Mouse (Mus musculus): ENCODE results near the gene Aip. TPM values are rescaled to one million over a fixed set of nuclear protein-coding genes. Genes with fewer than 3 reads are reported as not detected.

Aip gene
- polyA plus RNA-seq, 1 experiment from 2014 or later = 68.3 TPM

DNA sequence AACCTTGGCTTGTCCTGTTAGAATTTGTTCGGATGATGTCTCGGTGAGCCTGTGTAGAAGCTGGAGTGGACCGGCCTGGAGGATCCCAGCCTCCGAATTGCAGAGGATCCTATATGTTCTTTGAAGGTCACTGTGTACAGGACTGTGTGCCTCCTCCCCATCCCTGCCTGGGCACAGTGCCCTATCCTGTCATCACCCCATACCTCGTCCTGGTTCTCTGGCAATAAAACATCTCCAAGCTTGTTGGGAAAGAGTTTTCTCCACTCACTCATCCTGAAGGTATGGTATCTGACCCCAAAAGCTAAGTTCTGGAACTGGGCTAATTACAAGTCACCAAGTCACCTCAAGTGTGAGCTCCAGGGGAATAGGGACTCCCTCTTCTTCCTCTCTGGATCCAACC, 38.6 kb downstream of the Aip start:
- H3K4me3 ChIP-seq (ENCODE audit: low read depth, low read length) = no peak overlapping the region
- 90% methylated on average over 5 of the region's 5 CpGs for WGBS
- no peaks in the 10 kb centered on the region for H3K36me3 ChIP-seq (replicated peaks; ENCODE audit: control insufficient read depth, insufficient read depth, low read depth, low read length)
- DNase-seq (ENCODE audit: low spot score) (no peak), ATAC-seq (replicated peaks; ENCODE audit: insufficient number of reproducible peaks, low FRiP score, low TSS enrichment, low read depth) (no peak)
- no peak overlapping the region for H3K4me2 ChIP-seq (ENCODE audit: low read depth, low read length)
- H3K27me3 ChIP-seq (ENCODE audit: control insufficient read depth, insufficient read depth, low read length) = no peaks in the 10 kb centered on the region
- H3K27ac ChIP-seq (replicated peaks; ENCODE audit: low read depth, low read length) = no peak overlapping the region
- no peaks in the 10 kb centered on the region for H3K9me3 ChIP-seq (replicated peaks; ENCODE audit: control insufficient read depth, low read length)
- H3K4me1 ChIP-seq (ENCODE audit: control insufficient read depth, insufficient read depth, low read length) = no peaks in the 10 kb centered on the region
- no peak overlapping the region for H3K9ac ChIP-seq (replicated peaks; ENCODE audit: low read length)

DNA sequence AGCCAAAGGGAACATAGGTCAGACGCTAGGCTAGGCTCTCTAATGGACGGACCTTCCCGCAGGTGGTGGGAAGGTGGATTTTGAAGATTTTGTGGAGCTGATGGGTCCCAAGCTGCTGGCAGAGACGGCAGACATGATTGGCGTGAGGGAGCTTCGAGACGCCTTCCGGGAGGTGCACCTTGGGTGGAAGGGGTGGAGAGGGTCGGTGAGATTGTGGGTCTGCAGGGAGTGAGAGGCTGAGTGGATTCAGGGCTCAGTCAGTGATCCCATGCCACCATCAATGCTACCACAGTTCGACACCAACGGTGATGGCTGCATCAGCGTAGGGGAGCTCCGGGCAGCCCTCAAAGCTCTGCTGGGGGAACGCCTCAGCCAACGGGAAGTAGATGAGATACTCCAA, 39.5 kb downstream of the Aip start:
- no peak overlapping the region for H3K9ac ChIP-seq (replicated peaks; ENCODE audit: low read length)
- ATAC-seq (replicated peaks; ENCODE audit: insufficient number of reproducible peaks, low FRiP score, low TSS enrichment, low read depth) (no peak), DNase-seq (ENCODE audit: low spot score) (no peak)
- no peak overlapping the region for H3K4me3 ChIP-seq (ENCODE audit: low read depth, low read length)
- no peak overlapping the region for H3K27ac ChIP-seq (replicated peaks; ENCODE audit: low read depth, low read length)
- H3K27me3 ChIP-seq (ENCODE audit: control insufficient read depth, insufficient read depth, low read length) = no peaks in the 10 kb centered on the region
- no peaks in the 10 kb centered on the region for H3K36me3 ChIP-seq (replicated peaks; ENCODE audit: control insufficient read depth, insufficient read depth, low read depth, low read length)
- H3K4me2 ChIP-seq (ENCODE audit: low read depth, low read length) = no peak overlapping the region
- 94% methylated on average over 15 of the region's 15 CpGs for WGBS
- H3K9me3 ChIP-seq (replicated peaks; ENCODE audit: control insufficient read depth, low read length) = no peaks in the 10 kb centered on the region
- no peaks in the 10 kb centered on the region for H3K4me1 ChIP-seq (ENCODE audit: control insufficient read depth, insufficient read depth, low read length)

DNA sequence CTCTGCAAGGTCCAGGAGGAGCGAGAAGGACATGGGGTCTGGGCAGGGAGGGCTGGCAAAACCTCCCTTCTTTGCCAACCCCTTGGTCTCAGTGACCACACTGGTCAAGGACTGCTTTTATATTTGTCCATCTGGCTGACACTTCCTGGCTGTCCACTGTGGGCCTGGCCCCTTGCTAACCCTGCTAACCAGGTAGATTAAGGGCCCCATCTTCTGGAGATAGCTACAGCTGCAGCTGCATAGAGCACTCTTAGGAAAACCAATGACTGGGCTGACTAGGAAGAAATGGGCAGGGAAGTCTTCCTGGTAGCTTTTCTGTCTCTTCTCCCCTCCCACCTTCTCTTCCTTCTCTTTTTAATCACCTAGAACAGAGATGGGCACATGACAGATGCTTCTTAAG, 40.7 kb downstream of the Aip start:
- H3K4me3 ChIP-seq (ENCODE audit: low read depth, low read length) = no peak overlapping the region
- ATAC-seq (replicated peaks; ENCODE audit: insufficient number of reproducible peaks, low FRiP score, low TSS enrichment, low read depth) (no peak), DNase-seq (ENCODE audit: low spot score) (no peak)
- no peaks in the 10 kb centered on the region for H3K27me3 ChIP-seq (ENCODE audit: control insufficient read depth, insufficient read depth, low read length)
- H3K36me3 ChIP-seq (replicated peaks; ENCODE audit: control insufficient read depth, insufficient read depth, low read depth, low read length) = no peaks in the 10 kb centered on the region
- H3K4me1 ChIP-seq (ENCODE audit: control insufficient read depth, insufficient read depth, low read length) = no peaks in the 10 kb centered on the region
- H3K27ac ChIP-seq (replicated peaks; ENCODE audit: low read depth, low read length) = no peak overlapping the region
- no peak overlapping the region for H3K4me2 ChIP-seq (ENCODE audit: low read depth, low read length)
- no peaks in the 10 kb centered on the region for H3K9me3 ChIP-seq (replicated peaks; ENCODE audit: control insufficient read depth, low read length)
- H3K9ac ChIP-seq (replicated peaks; ENCODE audit: low read length) = no peak overlapping the region
- WGBS = 81% methylated on average over 1 of the region's 1 CpGs

DNA sequence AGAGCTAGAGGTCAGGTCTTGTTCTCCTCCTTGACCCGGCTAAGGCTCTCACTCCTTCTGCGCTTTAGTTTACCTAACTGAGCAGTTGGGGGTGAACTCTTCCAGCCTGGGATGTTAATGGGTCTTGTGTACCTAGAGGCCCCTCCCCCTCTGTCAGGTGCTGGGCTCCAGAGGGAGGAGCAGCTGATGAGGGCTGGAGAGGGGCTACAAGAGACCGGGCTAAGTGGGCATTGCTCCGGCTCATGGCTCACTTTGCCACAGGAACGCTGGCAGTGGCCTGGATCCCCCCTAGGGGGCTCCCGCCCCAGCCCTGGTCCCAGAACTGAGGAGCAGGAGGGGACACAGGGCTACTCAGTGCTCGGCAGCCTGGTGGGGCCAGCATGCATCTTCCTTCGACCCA, 41.8 kb downstream of the Aip start:
- DNase-seq (ENCODE audit: low spot score) = no peak
- H3K9ac ChIP-seq (replicated peaks; ENCODE audit: low read length) = no peak overlapping the region
- H3K9me3 ChIP-seq (replicated peaks; ENCODE audit: control insufficient read depth, low read length) = no peaks in the 10 kb centered on the region
- H3K27ac ChIP-seq (replicated peaks; ENCODE audit: low read depth, low read length) = no peak overlapping the region
- ATAC-seq (replicated peaks; ENCODE audit: insufficient number of reproducible peaks, low FRiP score, low TSS enrichment, low read depth) = no peak
- H3K4me1 ChIP-seq (ENCODE audit: control insufficient read depth, insufficient read depth, low read length) = no peaks in the 10 kb centered on the region
- no peak overlapping the region for H3K4me2 ChIP-seq (ENCODE audit: low read depth, low read length)
- H3K4me3 ChIP-seq (ENCODE audit: low read depth, low read length) = no peak overlapping the region
- H3K27me3 ChIP-seq (ENCODE audit: control insufficient read depth, insufficient read depth, low read length) = no peaks in the 10 kb centered on the region
- no peaks in the 10 kb centered on the region for H3K36me3 ChIP-seq (replicated peaks; ENCODE audit: control insufficient read depth, insufficient read depth, low read depth, low read length)
- 28% methylated on average over 8 of the region's 8 CpGs for WGBS

DNA sequence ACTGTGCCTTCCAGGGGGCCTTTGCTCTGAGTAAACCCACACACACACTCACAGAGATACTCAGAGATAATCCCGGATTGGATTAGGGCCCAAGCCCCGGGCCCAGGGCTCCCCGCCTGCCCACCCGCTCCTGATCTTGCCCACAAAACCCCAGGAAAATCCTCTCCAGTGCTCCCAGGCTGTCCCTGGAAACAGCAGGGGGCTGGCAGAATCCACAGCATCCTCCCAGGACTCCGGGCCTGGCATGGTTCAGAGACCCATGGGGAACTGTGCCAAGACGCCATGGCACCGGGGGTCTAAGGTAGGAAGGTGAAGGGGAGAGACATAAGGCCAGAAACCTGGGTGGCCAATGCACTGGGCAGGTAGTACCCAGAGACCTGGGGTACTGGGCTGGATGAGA, 42.3 kb downstream of the Aip start:
- Histone ChIP-seq H3K9ac (replicated peaks; ENCODE audit: low read length) (no peak overlapping the region), H3K27me3 (ENCODE audit: control insufficient read depth, insufficient read depth, low read length) (no peaks in the 10 kb centered on the region), H3K27ac (replicated peaks; ENCODE audit: low read depth, low read length) (no peak overlapping the region), H3K4me1 (ENCODE audit: control insufficient read depth, insufficient read depth, low read length) (no peaks in the 10 kb centered on the region), H3K4me3 (ENCODE audit: low read depth, low read length) (no peak overlapping the region), H3K36me3 (replicated peaks; ENCODE audit: control insufficient read depth, insufficient read depth, low read depth, low read length) (no peaks in the 10 kb centered on the region), H3K9me3 (replicated peaks; ENCODE audit: control insufficient read depth, low read length) (no peaks in the 10 kb centered on the region), H3K4me2 (ENCODE audit: low read depth, low read length) (no peak overlapping the region)
- DNase-seq (ENCODE audit: low spot score) (no peak), ATAC-seq (replicated peaks; ENCODE audit: insufficient number of reproducible peaks, low FRiP score, low TSS enrichment, low read depth) (no peak)
- 76% methylated on average over 7 of the region's 7 CpGs for WGBS

DNA sequence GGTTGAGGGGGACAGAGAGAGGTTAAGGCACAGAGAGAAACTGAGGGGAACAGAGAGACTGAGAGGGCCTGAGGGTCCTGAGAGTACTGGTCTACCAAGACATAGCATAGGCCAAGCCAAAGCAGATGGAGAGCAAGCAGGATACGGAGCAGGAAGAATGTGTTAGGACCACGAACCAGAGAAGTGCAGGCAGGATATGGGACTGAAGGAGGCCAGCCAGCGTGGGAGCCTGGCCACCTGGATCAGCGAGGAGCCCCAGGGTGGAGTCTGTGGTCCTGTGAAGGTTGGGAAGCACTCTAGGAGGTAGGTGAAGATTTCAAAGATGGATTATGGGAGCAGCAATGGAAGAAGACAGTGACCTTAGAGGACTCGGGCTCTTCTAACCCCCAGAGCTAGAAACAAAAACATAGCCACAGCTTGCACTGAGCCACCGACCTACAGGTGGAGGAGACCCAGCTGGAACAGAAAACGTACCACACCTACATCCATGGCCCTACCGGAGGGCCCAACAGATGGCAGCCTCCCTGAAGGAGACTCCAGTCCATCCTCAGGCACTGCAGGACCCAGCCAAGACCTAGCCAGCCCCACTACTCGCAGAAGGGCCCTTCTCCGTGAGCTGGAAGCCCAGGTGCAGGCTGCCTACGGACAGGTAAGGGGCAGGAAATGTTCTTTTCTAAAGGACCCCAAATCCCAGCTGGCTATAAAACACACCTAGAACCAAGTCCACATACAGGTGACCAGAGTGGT, 43.3 kb downstream of the Aip start:
- Histone ChIP-seq H3K9me3 (replicated peaks; ENCODE audit: control insufficient read depth, low read length) (no peaks in the 10 kb centered on the region), H3K9ac (replicated peaks; ENCODE audit: low read length) (no peak overlapping the region), H3K36me3 (replicated peaks; ENCODE audit: control insufficient read depth, insufficient read depth, low read depth, low read length) (no peaks in the 10 kb centered on the region), H3K27ac (replicated peaks; ENCODE audit: low read depth, low read length) (no peak overlapping the region), H3K4me1 (ENCODE audit: control insufficient read depth, insufficient read depth, low read length) (no peaks in the 10 kb centered on the region), H3K4me3 (ENCODE audit: low read depth, low read length) (no peak overlapping the region), H3K27me3 (ENCODE audit: control insufficient read depth, insufficient read depth, low read length) (no peaks in the 10 kb centered on the region), H3K4me2 (ENCODE audit: low read depth, low read length) (no peak overlapping the region)
- ATAC-seq (replicated peaks; ENCODE audit: insufficient number of reproducible peaks, low FRiP score, low TSS enrichment, low read depth) (no peak), DNase-seq (ENCODE audit: low spot score) (no peak)
- 82% methylated on average over 11 of the region's 11 CpGs for WGBS

DNA sequence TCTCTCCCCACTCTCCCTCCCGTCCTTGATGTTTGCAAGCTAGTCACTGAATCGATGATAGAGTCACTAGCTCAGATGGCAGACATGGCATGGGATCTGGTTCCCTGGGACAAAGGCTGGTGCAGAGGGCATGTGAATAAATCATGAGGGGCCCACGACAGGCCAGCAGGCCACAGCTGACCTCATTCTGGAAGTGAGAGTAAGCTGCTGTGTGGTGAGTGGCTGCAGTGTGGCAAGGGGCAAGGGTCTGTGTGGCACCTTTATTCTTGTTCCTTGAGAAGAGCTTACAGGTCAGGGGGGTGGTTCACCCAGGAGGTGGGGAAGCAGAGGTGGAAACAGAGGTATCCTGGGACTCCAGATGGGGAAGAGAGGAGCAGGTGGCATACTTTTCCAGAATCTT, 44.3 kb downstream of the Aip start, which contains the start of gene Cabp2:
TSS of gene Cabp2 (plus strand) at position 185 of the 400 bp plus-strand sequence.
- 72% methylated on average over 3 of the region's 3 CpGs for whole genome bisulfite sequencing
- no peak for ATAC-seq (replicated peaks; ENCODE audit: insufficient number of reproducible peaks, low FRiP score, low TSS enrichment, low read depth)

DNA sequence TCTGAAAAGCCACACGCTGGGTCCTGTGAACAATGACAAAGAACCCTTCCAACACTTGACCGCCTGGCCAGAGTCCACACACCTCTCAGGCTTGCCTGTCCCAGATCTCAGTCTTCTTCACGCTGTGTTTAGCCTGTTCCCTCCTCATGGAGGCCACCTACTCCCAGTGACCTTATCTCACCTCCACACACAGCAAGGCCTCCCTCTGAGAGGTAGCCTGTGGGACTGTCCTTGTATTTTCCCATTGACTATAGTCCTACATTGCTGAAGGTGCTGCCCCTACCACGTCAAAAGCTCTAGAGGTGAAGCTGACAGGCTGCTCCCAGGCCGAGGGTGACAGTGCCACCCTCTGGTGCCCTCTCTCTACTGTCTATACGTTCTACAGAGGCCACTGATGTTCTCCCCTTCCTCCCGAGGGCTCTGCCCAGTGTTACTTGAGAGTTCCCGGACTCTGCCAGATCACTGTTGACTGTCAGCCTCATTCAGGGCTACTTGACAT, 45.1 kb downstream of the Aip start:
- no peak for ATAC-seq (replicated peaks; ENCODE audit: insufficient number of reproducible peaks, low FRiP score, low TSS enrichment, low read depth)
- no peak for DNase-seq (ENCODE audit: low spot score)
- 59% methylated on average over 8 of the region's 8 CpGs for WGBS
- Histone ChIP-seq H3K27ac (replicated peaks; ENCODE audit: low read depth, low read length) (no peak overlapping the region), H3K4me3 (ENCODE audit: low read depth, low read length) (no peak overlapping the region), H3K4me1 (ENCODE audit: control insufficient read depth, insufficient read depth, low read length) (no peaks in the 10 kb centered on the region), H3K27me3 (ENCODE audit: control insufficient read depth, insufficient read depth, low read length) (no peaks in the 10 kb centered on the region), H3K4me2 (ENCODE audit: low read depth, low read length) (no peak overlapping the region), H3K9me3 (replicated peaks; ENCODE audit: control insufficient read depth, low read length) (no peaks in the 10 kb centered on the region), H3K36me3 (replicated peaks; ENCODE audit: control insufficient read depth, insufficient read depth, low read depth, low read length) (no peaks in the 10 kb centered on the region), H3K9ac (replicated peaks; ENCODE audit: low read length) (no peak overlapping the region)

More for the DNA sequence above, 44.3 kb downstream of the Aip start, which contains the start of gene Cabp2:
- H3K27ac ChIP-seq (replicated peaks; ENCODE audit: low read depth, low read length) = no peak within 1 kb of the TSS
- no peak within 1 kb of the TSS for H3K9ac ChIP-seq (replicated peaks; ENCODE audit: low read length)
- no peak within 1 kb of the TSS for H3K4me2 ChIP-seq (ENCODE audit: low read depth, low read length)
- no peaks in the 10 kb centered on the region for H3K27me3 ChIP-seq (ENCODE audit: control insufficient read depth, insufficient read depth, low read length)
- DNase-seq (ENCODE audit: low spot score) = no peak
- H3K9me3 ChIP-seq (replicated peaks; ENCODE audit: control insufficient read depth, low read length) = no peaks in the 10 kb centered on the region
- H3K36me3 ChIP-seq (replicated peaks; ENCODE audit: control insufficient read depth, insufficient read depth, low read depth, low read length) = no peaks in the 10 kb centered on the region
- no peaks in the 10 kb centered on the region for H3K4me1 ChIP-seq (ENCODE audit: control insufficient read depth, insufficient read depth, low read length)
- H3K4me3 ChIP-seq (ENCODE audit: low read depth, low read length) = no peak within 1 kb of the TSS
